Mouse (Mus musculus): Measurements from ENCODE around the gene Gm27027.

GRCm38 (mm10) chr2:93911942-93912341 lies 84.2 kb downstream of the Gm27027 start:
- no peak for TF ChIP-seq TAL1 (IDR thresholded peaks at IDR 0.05; ENCODE audit: low read length)
- no peak for TF ChIP-seq GATA1 (IDR thresholded peaks at IDR 0.05; ENCODE audit: low read length)

Measured in erythroblast, embryonic 14.5 days (primary cell).